Mouse (Mus musculus) limb, embryonic 14.5 days (tissue): Measurements from ENCODE around the gene Eef2. TPM values are rescaled to one million over a fixed set of nuclear protein-coding genes. Genes with fewer than 3 reads are reported as not detected.

Experiments used
- ATAC-seq: fragments of 200-750 bp; cut with Nextera tagmentation; 2 replicates; pipeline ENCODE4 v1.8.0; 2017; ENCODE audit warnings: low read depth, moderate number of reproducible peaks, moderate TSS enrichment; ENCODE audit not compliant: low FRiP score
- DNase-seq: peaks from one replicate; pipeline ENCODE4 v3.0.0-alpha.2; 2015; ENCODE audit warnings: low spot score
- H3K27ac ChIP-seq: fragments of 300-500 bp; sonication (generic); replicated peaks from 2 replicates; pipeline ENCODE4 v1.5.1; 2014; ENCODE audit warnings: low read depth, mild to moderate bottlenecking, low read length, moderate library complexity, mixed read lengths
- H3K27me3 ChIP-seq: fragments of 300-500 bp; sonication (generic); 2 replicates; pipeline ENCODE4 v1.6.1; 2014; ENCODE audit warnings: low read length, mixed read lengths; ENCODE audit not compliant: control insufficient read depth, insufficient read depth
- H3K36me3 ChIP-seq: fragments of 300-500 bp; sonication (generic); 2 replicates; pipeline ENCODE4 v1.6.1; 2014; ENCODE audit warnings: mild to moderate bottlenecking, low read length, moderate library complexity, mixed read lengths; ENCODE audit not compliant: control insufficient read depth, insufficient read depth
- H3K4me1 ChIP-seq: fragments of 300-500 bp; sonication (generic); 2 replicates; pipeline ENCODE4 v1.6.1; 2014; ENCODE audit warnings: antibody characterized with exemption, low read length, mixed read lengths; ENCODE audit not compliant: control insufficient read depth, insufficient read depth
- H3K4me2 ChIP-seq: fragments of 300-500 bp; sonication (generic); replicated peaks from 2 replicates; pipeline ENCODE4 v1.6.1; 2014; ENCODE audit warnings: low read depth, mild to moderate bottlenecking, low read length, moderate library complexity; ENCODE audit not compliant: severe bottlenecking
- H3K4me3 ChIP-seq: fragments of 300-500 bp; sonication (generic); replicated peaks from 2 replicates; pipeline ENCODE4 v1.5.1; 2014; ENCODE audit warnings: low read length
- H3K9ac ChIP-seq: fragments of 300-500 bp; sonication (generic); 2 replicates; pipeline ENCODE4 v1.6.1; 2014; ENCODE audit warnings: mild to moderate bottlenecking, low read depth, low read length, moderate library complexity; ENCODE audit not compliant: severe bottlenecking
- H3K9me3 ChIP-seq: fragments of 300-500 bp; sonication (generic); 2 replicates; pipeline ENCODE4 v1.6.1; 2016; ENCODE audit warnings: low read length; ENCODE audit not compliant: control insufficient read depth
- POLR2A ChIP-seq: fragments of 200-500 bp; IDR thresholded peaks from 2 replicates; pipeline ENCODE4 v1.8.0; 2012; ENCODE audit warnings: inconsistent platforms, mild to moderate bottlenecking, moderate library complexity, borderline replicate concordance; ENCODE audit not compliant: insufficient read depth, insufficient read length; ENCODE audit errors: extremely low read depth
- WGBS: fragments of 180-500 bp; shearing (Covaris S2); extraction: QIAGEN DNeasy Blood & Tissue Kit; methylation state at CpG from one replicate; pipeline ENCODE4 v1.1.7; 2014; 5-methylcytosine and 5-hydroxymethylcytosine counted together
- polyA plus RNA-seq, 2 experiments: library from polyadenylated mRNA; depleted of rRNA in 1 of 2; stranded (reverse) in 1 of 2; unstranded in 1 of 2; fragments of >200 nt; fragmentation: Nextera tagmentation in 1 of 2; extraction: Ambion mirVana in 1 of 2; gene quantifications; 2 replicates each; pipeline versions ENCODE4 v1.2.1 to v1.2.3; 2012 to 2014

The Eef2 gene
- polyA plus RNA-seq, 2 experiments, result 544 to 1,329 TPM

DNA sequence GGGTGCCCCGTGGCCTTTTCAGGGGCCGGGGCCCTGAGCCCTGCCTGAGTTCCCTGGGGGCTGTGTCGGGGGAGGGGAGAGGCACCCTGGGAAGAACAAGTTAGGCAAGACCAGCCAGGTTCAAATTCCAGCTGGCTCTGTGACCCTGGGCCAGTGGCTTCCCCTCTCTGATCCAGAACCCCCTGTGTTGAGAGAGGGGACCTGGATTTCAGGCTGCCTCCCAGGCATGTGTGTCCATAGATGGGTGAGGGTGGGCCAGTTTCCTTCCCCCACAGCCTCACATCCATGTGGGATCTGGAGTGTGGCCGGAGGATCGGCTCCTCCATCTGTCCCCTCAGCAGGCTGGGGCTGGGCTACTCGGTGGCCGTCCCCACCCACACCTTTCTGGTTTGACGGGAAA lies 36.4 kb upstream of the Eef2 start:
- peak overlapping the region; percentile 90 for H3K4me2 ChIP-seq
- H3K27me3 ChIP-seq, result peaks cover 10% of the 10 kb centered on the region
- peaks cover 19% of the 10 kb centered on the region for H3K36me3 ChIP-seq
- DNase-seq, result no peak
- no peak overlapping the region for H3K9ac ChIP-seq
- no peak overlapping the region for H3K27ac ChIP-seq
- H3K4me1 ChIP-seq, result peaks cover 42% of the 10 kb centered on the region
- no peak for TF ChIP-seq POLR2A
- peak overlapping the region; percentile 93; the same call in 1 of the 2 replicates for H3K4me3 ChIP-seq
- no peaks in the 10 kb centered on the region for H3K9me3 ChIP-seq
- 53% methylated on average over 8 of the region's 8 CpGs for WGBS
- no peak for ATAC-seq

DNA sequence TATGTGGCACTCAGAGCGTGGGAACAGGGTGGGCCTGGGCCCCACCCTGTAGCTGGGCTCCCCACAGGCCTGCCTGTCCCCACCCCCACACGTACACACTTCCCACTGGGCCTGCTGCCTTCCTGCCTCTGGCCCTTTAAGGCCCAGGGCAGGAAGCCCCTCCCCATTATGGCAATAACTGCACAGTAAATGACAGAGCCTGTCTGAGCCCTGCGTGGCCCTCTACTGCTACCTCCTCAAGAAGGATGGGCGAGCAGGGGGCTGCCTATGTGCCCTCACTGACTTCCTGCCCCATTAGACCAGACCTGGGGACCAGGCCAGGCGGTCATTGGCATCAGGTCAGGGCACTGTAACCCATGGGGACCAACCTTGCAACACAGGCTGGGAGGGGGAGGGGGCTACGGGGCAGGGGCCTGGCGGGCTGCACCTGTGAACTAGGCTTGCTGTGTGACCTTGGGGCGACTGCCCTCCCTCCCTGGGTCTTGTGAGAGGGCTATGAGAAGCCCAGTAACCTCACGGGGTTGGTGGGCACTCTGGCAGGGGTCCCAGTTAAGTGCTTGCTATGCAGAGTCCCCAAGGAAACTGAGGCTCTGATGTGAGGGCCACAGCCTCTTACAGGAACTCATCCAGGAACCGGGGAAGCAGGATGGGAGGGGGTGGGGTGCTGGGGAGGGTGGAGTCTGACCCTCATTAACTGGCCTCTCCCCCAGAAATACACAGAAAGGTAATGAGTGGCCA lies 35.5 kb upstream of the Eef2 start:
- peaks cover under 1% of the 10 kb centered on the region; the same call in 1 of the 2 replicates for H3K27me3 ChIP-seq
- ATAC-seq (no peak), DNase-seq (no peak)
- peaks cover 33% of the 10 kb centered on the region for H3K4me1 ChIP-seq
- peaks cover 28% of the 10 kb centered on the region for H3K36me3 ChIP-seq
- no peak overlapping the region for H3K27ac ChIP-seq
- peak overlapping the region; percentile 28 for H3K4me2 ChIP-seq
- no peak for TF ChIP-seq POLR2A
- 0 out of 2 replicates have a peak overlapping the region, but pooled peaks have one; percentile 93 for H3K4me3 ChIP-seq
- 45% methylated on average over 10 of the region's 10 CpGs for WGBS
- H3K9me3 ChIP-seq, result no peaks in the 10 kb centered on the region
- peak overlapping the region; percentile 16; the same call in 1 of the 2 replicates for H3K9ac ChIP-seq

DNA sequence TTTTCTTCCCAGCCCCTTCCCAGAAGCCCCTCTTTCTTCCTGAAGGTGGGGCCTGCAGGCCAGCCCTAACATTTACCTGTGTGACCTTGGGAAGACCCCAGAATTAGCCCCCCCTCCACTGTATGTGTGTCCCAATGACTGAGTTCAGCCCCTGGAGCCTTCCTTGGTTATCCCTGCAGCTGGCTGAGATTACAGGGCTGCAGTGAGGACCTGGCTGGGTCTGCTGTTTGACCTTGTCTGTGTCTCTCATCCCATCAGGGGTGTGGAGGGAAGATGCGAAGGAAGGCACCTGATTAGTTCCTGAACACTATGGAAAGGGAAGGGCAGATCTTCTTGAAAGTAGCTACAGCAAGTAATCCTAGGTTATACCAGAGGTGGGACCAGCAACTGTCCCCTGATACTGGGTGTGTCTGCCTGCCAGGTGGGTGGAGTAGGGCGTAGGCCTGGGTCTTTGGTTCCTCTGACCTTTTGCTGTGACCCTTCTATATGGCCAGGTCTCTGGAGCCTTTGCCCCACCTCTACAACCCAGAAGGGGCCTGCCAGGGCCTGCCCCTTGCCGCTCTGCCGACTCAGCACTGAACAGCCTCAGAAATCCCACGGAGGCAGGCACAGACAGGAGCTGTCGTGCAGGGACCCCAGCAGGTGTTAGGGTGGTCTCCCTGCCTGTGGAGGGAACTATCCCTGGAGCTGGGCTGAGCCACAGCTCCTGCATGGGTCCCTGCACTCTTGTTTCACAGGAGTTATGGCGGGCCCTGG lies 34.8 kb upstream of the Eef2 start:
- 84% methylated on average over 7 of the region's 7 CpGs for WGBS
- Histone ChIP-seq H3K9ac (0 out of 2 replicates have a peak overlapping the region, but pooled peaks have one; percentile 16), H3K36me3 (peaks cover 35% of the 10 kb centered on the region), H3K4me1 (peaks cover 33% of the 10 kb centered on the region), H3K4me3 (0 out of 2 replicates have a peak overlapping the region, but pooled peaks have one; percentile 2), H3K4me2 (no peak overlapping the region), H3K9me3 (no peaks in the 10 kb centered on the region), H3K27me3 (no peaks in the 10 kb centered on the region), H3K27ac (no peak overlapping the region)
- DNase-seq (no peak), ATAC-seq (no peak)
- no peak for TF ChIP-seq POLR2A

- Histone ChIP-seq H3K27ac (no peak overlapping the region), H3K9ac (no peak overlapping the region), H3K4me2 (no peak overlapping the region), H3K36me3 (peaks cover 44% of the 10 kb centered on the region), H3K27me3 (no peaks in the 10 kb centered on the region), H3K4me1 (peaks cover 33% of the 10 kb centered on the region), H3K9me3 (no peaks in the 10 kb centered on the region), H3K4me3 (no peak overlapping the region)
- no peak for DNase-seq
- no peak for TF ChIP-seq POLR2A
- 63% methylated on average over 5 of the region's 5 CpGs for WGBS
- no peak for ATAC-seq
Measured at GRCm38 (mm10) chr10:81142551-81142981, 33.9 kb upstream of the Eef2 start.

DNA sequence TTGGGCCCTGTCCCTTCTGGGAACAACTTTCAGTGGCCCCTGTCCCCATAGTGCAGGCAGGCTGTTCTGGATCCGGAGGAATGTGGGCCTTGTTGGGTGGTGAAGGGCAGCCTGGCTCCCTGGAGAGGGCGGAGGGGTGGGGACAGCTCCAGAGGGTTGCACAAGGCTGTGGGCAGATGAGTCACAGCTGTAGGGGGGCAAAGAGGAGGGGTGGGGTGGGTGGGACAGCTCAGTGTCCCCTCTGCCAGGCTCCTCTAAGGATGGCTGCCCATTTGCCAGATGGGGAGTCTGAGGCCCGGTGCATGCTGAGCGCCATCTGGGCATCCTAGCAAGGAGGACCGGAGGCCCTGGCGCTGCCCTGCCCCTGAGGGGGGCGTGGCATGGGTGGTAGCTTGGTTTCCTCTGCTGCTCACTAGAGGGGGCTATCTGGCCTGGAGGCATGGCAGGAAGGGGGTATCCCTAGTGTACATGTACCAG lies 33.2 kb upstream of the Eef2 start:
- no peaks in the 10 kb centered on the region for H3K9me3 ChIP-seq
- H3K36me3 ChIP-seq, result peaks cover 51% of the 10 kb centered on the region
- no peak for ATAC-seq
- TF ChIP-seq POLR2A, result no peak
- H3K9ac ChIP-seq, result no peak overlapping the region
- no peak for DNase-seq
- H3K27ac ChIP-seq, result no peak overlapping the region
- peaks cover 33% of the 10 kb centered on the region for H3K4me1 ChIP-seq
- 88% methylated on average over 7 of the region's 7 CpGs for WGBS
- no peak overlapping the region for H3K4me2 ChIP-seq
- no peak overlapping the region for H3K4me3 ChIP-seq
- no peaks in the 10 kb centered on the region for H3K27me3 ChIP-seq
